In the genomic region with DNA sequence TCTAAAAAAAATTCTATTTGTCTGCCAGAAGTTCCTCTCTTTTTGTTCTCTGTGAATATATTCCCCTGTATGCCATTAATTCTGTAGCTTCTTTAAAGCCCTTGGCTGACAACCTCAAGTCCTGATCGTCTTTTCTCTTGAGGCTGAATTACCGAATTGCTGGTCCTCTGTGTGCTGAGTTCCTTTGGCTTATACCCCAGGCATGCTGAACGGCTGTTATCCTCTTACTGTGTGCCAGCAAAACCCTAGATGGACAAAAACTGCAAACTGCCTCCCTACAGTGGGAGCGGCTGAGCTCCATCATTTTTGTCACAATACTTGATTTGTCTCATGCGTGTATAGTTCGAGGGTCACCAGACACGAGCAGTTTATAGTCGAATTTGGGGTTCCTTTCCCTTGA, we compare ENCODE assay signal across 16 mouse cellular contexts. TPM values are rescaled to one million over a fixed set of nuclear protein-coding genes. Genes with fewer than 3 reads are reported as not detected.
"Had no signal": no experiment of that assay in that cellular context is flagged by ENCODE, and none has a peak within 500 bp of the region (broad histone marks: within the 10 kb centered on the region; RNA-seq: fewer than 3 reads in every experiment).

No protein-coding gene starts in this region.

- H3K4me2 ChIP-seq: limb, embryonic 15.5 days; liver, embryonic 12.5 days; lung, embryonic 14.5 days; midbrain, embryonic 12.5 days; neural tube, embryonic 12.5 days had no signal

- H3K4me1 ChIP-seq: liver, embryonic 12.5 days; megakaryocyte, embryonic 14.5 days; midbrain, embryonic 12.5 days; neural tube, embryonic 12.5 days had no signal

- DNase-seq: kidney, adult 9 months; kidney, postnatal 36 days; lung, embryonic 14.5 days; lung, postnatal 10 days; lung, postnatal 4 days; spleen, adult 18-20 months; thymus, adult 18-20 months; thymus, postnatal 14 days had no signal

- H3K27ac ChIP-seq: kidney, postnatal 0 days; left cerebral cortex, adult 2 months; limb, embryonic 15.5 days; liver, embryonic 12.5 days; midbrain, embryonic 12.5 days; neural tube, embryonic 12.5 days had no signal

- H3K36me3 ChIP-seq: limb, embryonic 15.5 days; liver, embryonic 12.5 days; midbrain, embryonic 12.5 days; neural tube, embryonic 12.5 days had no signal

- H3K4me3 ChIP-seq: left cerebral cortex, adult 2 months; limb, embryonic 15.5 days; liver, embryonic 12.5 days; megakaryocyte, embryonic 14.5 days; midbrain, embryonic 12.5 days; neural tube, embryonic 12.5 days had no signal

- H3K27me3 ChIP-seq: limb, embryonic 15.5 days; liver, embryonic 12.5 days; midbrain, embryonic 12.5 days; neural tube, embryonic 12.5 days had no signal

- ATAC-seq: liver, embryonic 12.5 days had no signal

- H3K9ac ChIP-seq: limb, embryonic 15.5 days; liver, embryonic 12.5 days; lung, embryonic 14.5 days; midbrain, embryonic 12.5 days; neural tube, embryonic 12.5 days had no signal

- H3K9me3 ChIP-seq: limb, embryonic 15.5 days; liver, embryonic 12.5 days; megakaryocyte, embryonic 14.5 days; midbrain, embryonic 12.5 days; neural tube, embryonic 12.5 days had no signal

RNA-seq across cellular contexts. Expression of a gene that starts 24.7 kb away (rescaled TPM):
- polyA plus RNA-seq: kidney, postnatal 0 days; liver, embryonic 12.5 days; liver, embryonic 16.5 days; neural tube, embryonic 12.5 days had no signal
